Mouse (Mus musculus) liver, adult 2 months (tissue): ENCODE measurements around the gene Osbp.

Experiments used
- CTCF ChIP-seq: fragments of 200-500 bp; IDR thresholded peaks from 2 replicates; pipeline ENCODE4 v1.5.1; 2011; ENCODE audit warnings: low read depth, low read length, control low read depth
- POLR2A ChIP-seq: fragments of 200-500 bp; IDR thresholded peaks from 2 replicates; pipeline ENCODE4 v1.6.1; 2011; ENCODE audit warnings: low read length, control low read depth; ENCODE audit not compliant: insufficient read depth; ENCODE audit errors: extremely low read depth

DNA sequence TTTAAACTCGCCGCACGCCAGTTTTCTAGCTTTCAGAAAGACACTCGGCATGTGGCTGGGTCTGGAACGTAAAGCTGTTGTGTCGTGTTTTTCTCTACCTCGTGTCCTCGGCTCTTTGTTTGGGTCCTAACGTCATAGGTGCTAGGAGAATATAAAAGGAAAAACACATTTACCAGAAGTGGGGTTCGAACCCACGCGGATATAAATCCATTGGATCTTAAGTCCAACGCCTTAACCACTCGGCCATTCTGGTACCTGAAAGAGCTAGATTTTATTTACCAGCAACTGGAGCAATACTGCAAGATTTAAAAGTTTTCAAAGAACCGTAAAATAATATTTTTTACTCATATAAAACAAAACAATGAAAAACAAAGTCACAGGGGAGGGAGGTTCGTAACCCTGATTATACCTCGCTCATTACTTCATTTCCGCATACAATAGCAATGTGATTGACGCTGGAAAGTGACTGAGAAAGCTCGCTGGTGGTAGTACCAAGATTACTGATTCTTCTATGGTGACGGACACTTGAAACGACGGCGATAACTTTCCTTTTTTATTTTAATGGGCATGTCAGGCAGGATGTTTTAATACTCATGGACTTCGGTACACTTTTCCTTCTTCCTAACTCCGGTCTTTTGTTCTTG, 45.3 kb downstream of the Osbp start:
- TF ChIP-seq CTCF = no peak
- no peak for TF ChIP-seq POLR2A
